7 mouse cellular contexts compared by ENCODE assay signal in genomic region chr7:19363881-19364280, GRCm38 (mm10). TPM values are rescaled to one million over a fixed set of nuclear protein-coding genes. Genes with fewer than 3 reads are reported as not detected.
DNase-seq lines count a peak whose midpoint lies in the region; ATAC-seq lines count a peak whose summit lies in the region.

No protein-coding gene starts in this region.

- peak overlapping the region; percentile 44; the same call in 1 of the 2 replicates for H3K27ac ChIP-seq in stomach, embryonic 14.5 days (ENCODE audit: low read length)

- DNase-seq in 416B (ENCODE audit: low read depth), result peak; percentile 67
- peak; percentile 56 to 64 for DNase-seq in CD8-positive naive resting alpha-beta T cell, adult 2 months (ENCODE audit: low read depth in 2 of 2, low spot score in 2 of 2)
- peak; percentile 60 to 77 for DNase-seq in gastrocnemius, postnatal 36 days
- peak; percentile 88 for DNase-seq in kidney, adult 9 months
- peak; percentile 84 for DNase-seq in lung, postnatal 14 days

- H3K36me3 ChIP-seq in stomach, embryonic 14.5 days (ENCODE audit: control insufficient read depth, insufficient read depth, low read length), result no peaks in the 10 kb centered on the region

- H3K4me3 ChIP-seq in stomach, embryonic 14.5 days (ENCODE audit: low read depth, low read length), result no peak overlapping the region

- H3K4me1 ChIP-seq in stomach, embryonic 14.5 days (ENCODE audit: control insufficient read depth, insufficient read depth, low read length), result peaks cover 13% of the 10 kb centered on the region

- H3K9me3 ChIP-seq in stomach, embryonic 14.5 days (ENCODE audit: control insufficient read depth, low read depth, low read length), result no peaks in the 10 kb centered on the region

- no peak overlapping the region for H3K9ac ChIP-seq in stomach, embryonic 14.5 days (replicated peaks; ENCODE audit: low read depth, low read length)

- 0 out of 2 replicates have a peak, but pooled peaks have one; percentile 3 for ATAC-seq in cerebellum, adult (ENCODE audit: insufficient number of reproducible peaks, low FRiP score, low TSS enrichment)
- ATAC-seq in stomach, embryonic 14.5 days (ENCODE audit: insufficient number of reproducible peaks, insufficient read depth, low FRiP score, low read depth), result 0 out of 2 replicates have a peak, but pooled peaks have one; percentile 12

- no peaks in the 10 kb centered on the region for H3K27me3 ChIP-seq in stomach, embryonic 14.5 days (ENCODE audit: control insufficient read depth, insufficient read depth, low read length)

- intact Hi-C loops in gastrocnemius, postnatal 36 days (cut with DNase I), result no loop called here

- WGBS in stomach, embryonic 14.5 days, result 6% methylated on average over 17 of the region's 18 CpGs

- no peak overlapping the region for H3K4me2 ChIP-seq in stomach, embryonic 14.5 days (replicated peaks; ENCODE audit: low read depth, low read length)

RNA-seq across cellular contexts. Expression of gene Ppp1r13l, which starts 4.3 kb away (rescaled TPM):
- 1 to 10 TPM; 2.4 to 2.6 TPM for total RNA-seq in gastrocnemius, postnatal 36 days (2021)
- 9.6 and 10.0 TPM in 2 replicates for polyA plus RNA-seq in stomach, embryonic 14.5 days (2014; fragmentation: Nextera tagmentation; extraction: Ambion mirVana)

RNA-seq across cellular contexts. Expression of gene Cd3eap, which starts 4.6 kb away (rescaled TPM):
- 10 to 100 TPM in 1 of 2 experiments, 1 to 10 TPM in 1; 9.3 to 10.2 TPM for total RNA-seq in gastrocnemius, postnatal 36 days (2021)
- 20.5 and 23.9 TPM in 2 replicates for polyA plus RNA-seq in stomach, embryonic 14.5 days (2014; fragmentation: Nextera tagmentation; extraction: Ambion mirVana)

RNA-seq across cellular contexts. Expression of gene Ercc2, which starts 17.9 kb away (rescaled TPM):
- 1 to 10 TPM; 8.5 to 9.8 TPM for total RNA-seq in gastrocnemius, postnatal 36 days (2021)
- polyA plus RNA-seq in stomach, embryonic 14.5 days (2014; fragmentation: Nextera tagmentation; extraction: Ambion mirVana), result 8.8 and 10.3 TPM in 2 replicates

RNA-seq across cellular contexts. Expression of gene Ercc1, which starts 19.3 kb away (rescaled TPM):
- 10 to 100 TPM; 24.5 to 29.0 TPM for total RNA-seq in gastrocnemius, postnatal 36 days (2021)
- 86.0 and 92.8 TPM in 2 replicates for polyA plus RNA-seq in stomach, embryonic 14.5 days (2014; fragmentation: Nextera tagmentation; extraction: Ambion mirVana)

RNA-seq across cellular contexts. Expression of gene Klc3, which starts 40.0 kb away (rescaled TPM):
- under 1 TPM; 0.25 to 0.38 TPM for total RNA-seq in gastrocnemius, postnatal 36 days (2021)
- polyA plus RNA-seq in stomach, embryonic 14.5 days (2014; fragmentation: Nextera tagmentation; extraction: Ambion mirVana), result 6.0 and 8.9 TPM in 2 replicates
